Mouse (Mus musculus): Measurements from ENCODE around the gene Nagk. TPM values are rescaled to one million over a fixed set of nuclear protein-coding genes. Genes with fewer than 3 reads are reported as not detected.

Nagk gene
- 90.4 and 98.4 TPM in 2 replicates for polyA plus RNA-seq (2015; fragmentation: Nextera tagmentation; extraction: Ambion mirVana)

GRCm38 (mm10) chr6:83794760-83795296, at the start of gene Nagk:
Gene Nagk (plus strand): TSS chr6:83794982.
- peak; percentile 95 for ATAC-seq
- Histone ChIP-seq H3K9me3 (no peaks in the 10 kb centered on the region), H3K4me2 (replicated peaks) (peak within 1 kb of the TSS; percentile 92), H3K27ac (peak within 1 kb of the TSS; percentile 97), H3K36me3 (no peaks in the 10 kb centered on the region), H3K4me3 (replicated peaks) (peak within 1 kb of the TSS; percentile 82), H3K9ac (peak within 1 kb of the TSS; percentile 83), H3K4me1 (replicated peaks) (peaks cover 9% of the 10 kb centered on the region), H3K27me3 (replicated peaks) (no peaks in the 10 kb centered on the region)
- WGBS, result under 1% methylated on average over 43 of the region's 43 CpGs

- H3K4me3 ChIP-seq (replicated peaks), result no peak overlapping the region
- 63% methylated on average over 2 of the region's 2 CpGs for WGBS
- no peak overlapping the region for H3K27ac ChIP-seq
- H3K36me3 ChIP-seq, result no peaks in the 10 kb centered on the region
- no peak overlapping the region for H3K4me2 ChIP-seq (replicated peaks)
- H3K4me1 ChIP-seq (replicated peaks), result no peaks in the 10 kb centered on the region
- H3K9ac ChIP-seq, result no peak overlapping the region
- peaks cover 5% of the 10 kb centered on the region; the same call in 1 of the 2 replicates for H3K27me3 ChIP-seq (replicated peaks)
- ATAC-seq, result no peak
- no peaks in the 10 kb centered on the region for H3K9me3 ChIP-seq
These were observed 49.3 kb upstream of the Nagk start for GRCm38 (mm10) chr6:83745466-83745865.

GRCm38 (mm10) chr6:83749286-83749685, 45.5 kb upstream of the Nagk start:
- H3K27me3 ChIP-seq (replicated peaks), result peaks cover 16% of the 10 kb centered on the region
- H3K4me3 ChIP-seq (replicated peaks), result no peak overlapping the region
- no peak overlapping the region for H3K9ac ChIP-seq
- H3K27ac ChIP-seq, result no peak overlapping the region
- no peaks in the 10 kb centered on the region for H3K4me1 ChIP-seq (replicated peaks)
- no peaks in the 10 kb centered on the region for H3K36me3 ChIP-seq
- no peak overlapping the region for H3K4me2 ChIP-seq (replicated peaks)
- ATAC-seq, result no peak
- WGBS, result 61% methylated on average over 3 of the region's 3 CpGs
- H3K9me3 ChIP-seq, result no peaks in the 10 kb centered on the region

GRCm38 (mm10) chr6:83750171-83750684, 44.6 kb upstream of the Nagk start:
- Histone ChIP-seq H3K27ac (no peak overlapping the region), H3K9ac (no peak overlapping the region), H3K36me3 (no peaks in the 10 kb centered on the region), H3K4me2 (replicated peaks) (0 out of 2 replicates have a peak overlapping the region, but pooled peaks have one; percentile 31), H3K27me3 (replicated peaks) (peaks cover 16% of the 10 kb centered on the region), H3K4me1 (replicated peaks) (no peaks in the 10 kb centered on the region), H3K4me3 (replicated peaks) (no peak overlapping the region), H3K9me3 (no peaks in the 10 kb centered on the region)
- WGBS, result 7% methylated on average over 11 of the region's 11 CpGs
- ATAC-seq, result peak; percentile 45; the same call in 1 of the 2 replicates

- H3K4me3 ChIP-seq (replicated peaks), result no peak overlapping the region
- H3K36me3 ChIP-seq, result no peaks in the 10 kb centered on the region
- 78% methylated on average over 9 of the region's 9 CpGs for WGBS
- H3K9ac ChIP-seq, result no peak overlapping the region
- H3K4me2 ChIP-seq (replicated peaks), result no peak overlapping the region
- H3K9me3 ChIP-seq, result no peaks in the 10 kb centered on the region
- peaks cover 7% of the 10 kb centered on the region for H3K4me1 ChIP-seq (replicated peaks)
- no peak overlapping the region for H3K27ac ChIP-seq
- peaks cover 41% of the 10 kb centered on the region for H3K27me3 ChIP-seq (replicated peaks)
- no peak for ATAC-seq
These were observed 38.7 kb upstream of the Nagk start for GRCm38 (mm10) chr6:83756051-83756450.

GRCm38 (mm10) chr6:83762344-83762743, 32.4 kb upstream of the Nagk start, which contains the start of gene Ankrd53:
Gene Ankrd53 (plus strand): TSS chr6:83762644.
- peak within 1 kb of the TSS; percentile 36 for H3K9ac ChIP-seq
- H3K9me3 ChIP-seq, result no peaks in the 10 kb centered on the region
- no peaks in the 10 kb centered on the region for H3K36me3 ChIP-seq
- H3K4me1 ChIP-seq (replicated peaks), result peaks cover 19% of the 10 kb centered on the region
- ATAC-seq, result no peak
- no peak within 1 kb of the TSS for H3K27ac ChIP-seq
- peak within 1 kb of the TSS; percentile 73 for H3K4me2 ChIP-seq (replicated peaks)
- peaks cover 39% of the 10 kb centered on the region for H3K27me3 ChIP-seq (replicated peaks)
- H3K4me3 ChIP-seq (replicated peaks), result peak within 1 kb of the TSS; percentile 34
- 28% methylated on average over 6 of the region's 6 CpGs for WGBS

GRCm38 (mm10) chr6:83762880-83763431, 31.8 kb upstream of the Nagk start:
- H3K4me1 ChIP-seq (replicated peaks), result peaks cover 16% of the 10 kb centered on the region
- peak overlapping the region; percentile 36 for H3K9ac ChIP-seq
- peak overlapping the region; percentile 34 for H3K4me3 ChIP-seq (replicated peaks)
- 2% methylated on average over 35 of the region's 35 CpGs for WGBS
- H3K36me3 ChIP-seq, result no peaks in the 10 kb centered on the region
- peaks cover 33% of the 10 kb centered on the region for H3K27me3 ChIP-seq (replicated peaks)
- ATAC-seq, result peak; percentile 80
- no peaks in the 10 kb centered on the region for H3K9me3 ChIP-seq
- peak overlapping the region; percentile 73 for H3K4me2 ChIP-seq (replicated peaks)
- no peak overlapping the region for H3K27ac ChIP-seq

GRCm38 (mm10) chr6:83766982-83767381, 27.8 kb upstream of the Nagk start:
- peaks cover 11% of the 10 kb centered on the region; the same call in 1 of the 2 replicates for H3K4me1 ChIP-seq (replicated peaks)
- H3K9ac ChIP-seq, result no peak overlapping the region
- no peaks in the 10 kb centered on the region for H3K9me3 ChIP-seq
- ATAC-seq, result no peak
- H3K4me2 ChIP-seq (replicated peaks), result no peak overlapping the region
- 0 out of 2 replicates have a peak, but pooled peaks cover 4% of the 10 kb centered on the region for H3K36me3 ChIP-seq
- H3K27me3 ChIP-seq (replicated peaks), result peaks cover 12% of the 10 kb centered on the region
- no peak overlapping the region for H3K27ac ChIP-seq
- H3K4me3 ChIP-seq (replicated peaks), result no peak overlapping the region
- WGBS, result 80% methylated on average over 3 of the region's 3 CpGs

- Histone ChIP-seq H3K4me2 (replicated peaks) (no peak overlapping the region), H3K27ac (no peak overlapping the region), H3K9ac (no peak overlapping the region), H3K9me3 (no peaks in the 10 kb centered on the region), H3K4me1 (replicated peaks) (no peaks in the 10 kb centered on the region), H3K4me3 (replicated peaks) (no peak overlapping the region), H3K27me3 (replicated peaks) (no peaks in the 10 kb centered on the region), H3K36me3 (peaks cover 4% of the 10 kb centered on the region; the same call in 1 of the 2 replicates)
- no peak for ATAC-seq
- WGBS, result 71% methylated on average over 5 of the region's 5 CpGs
These were observed 26.3 kb upstream of the Nagk start for GRCm38 (mm10) chr6:83768485-83768884.

- Histone ChIP-seq H3K36me3 (peaks cover 6% of the 10 kb centered on the region; the same call in 1 of the 2 replicates), H3K27ac (no peak overlapping the region), H3K4me1 (replicated peaks) (peaks cover 11% of the 10 kb centered on the region), H3K9me3 (no peaks in the 10 kb centered on the region), H3K4me3 (replicated peaks) (peak overlapping the region; percentile 93), H3K4me2 (replicated peaks) (peak overlapping the region; percentile 82), H3K27me3 (replicated peaks) (no peaks in the 10 kb centered on the region), H3K9ac (no peak overlapping the region)
- 56% methylated on average over 9 of the region's 9 CpGs for WGBS
- no peak for ATAC-seq
These were observed 20.7 kb upstream of the Nagk start for GRCm38 (mm10) chr6:83774126-83774525.

- ATAC-seq, result peak; percentile 57
- Histone ChIP-seq H3K4me3 (replicated peaks) (peak overlapping the region; percentile 93), H3K27ac (peak overlapping the region; percentile 92), H3K9ac (peak overlapping the region; percentile 98), H3K4me2 (replicated peaks) (peak overlapping the region; percentile 82), H3K27me3 (replicated peaks) (no peaks in the 10 kb centered on the region), H3K9me3 (no peaks in the 10 kb centered on the region), H3K4me1 (replicated peaks) (peaks cover 11% of the 10 kb centered on the region), H3K36me3 (peaks cover 6% of the 10 kb centered on the region; the same call in 1 of the 2 replicates)
- 1% methylated on average over 14 of the region's 14 CpGs for WGBS
These were observed 19.8 kb upstream of the Nagk start for GRCm38 (mm10) chr6:83774781-83775563.

All from intestine, embryonic 15.5 days (tissue).